Mouse (Mus musculus) central nervous system, embryonic 11.5 days (tissue): Measurements from ENCODE around the gene Anxa3. TPM values are rescaled to one million over a fixed set of nuclear protein-coding genes. Genes with fewer than 3 reads are reported as not detected.

Experiments used
- polyA plus RNA-seq: library from polyadenylated mRNA; depleted of rRNA; stranded (reverse); fragments of >200 nt; gene quantifications from 2 replicates; pipeline ENCODE4 v1.2.3, GENCODE M21; 2012; rRNA removed

Gene Anxa3
- polyA plus RNA-seq, result 47.7 and 49.5 TPM in 2 replicates

GRCm38 (mm10) chr5:96792936-96793718 lies at the start of gene Anxa3:
Gene Anxa3, plus strand, starts transcription at chr5:96793339.

Other genes with a start within 250 kb of the Anxa3 start
- gene Bmp2k, start 204.3 kb downstream of the Anxa3 start, polyA plus RNA-seq, result 4.9 and 7.9 TPM in 2 replicates